ENCODE assay signal across 8 mouse cellular contexts in genomic region chr11:117848985-117849671, GRCm38 (mm10). TPM values are rescaled to one million over a fixed set of nuclear protein-coding genes. Genes with fewer than 3 reads are reported as not detected.
DNase-seq lines count a peak whose midpoint lies in the region; ATAC-seq lines count a peak whose summit lies in the region.

TSS of gene Birc5 (plus strand) at chr11:117849251.

- H3K4me2 ChIP-seq in intestine, embryonic 16.5 days (ENCODE audit: low read depth, low read length): peak within 1 kb of the TSS; percentile 92

- H3K27ac ChIP-seq in intestine, embryonic 16.5 days (ENCODE audit: low read length): peak within 1 kb of the TSS; percentile 99

- H3K9me3 ChIP-seq in intestine, embryonic 16.5 days (ENCODE audit: control insufficient read depth, low read length): no peaks in the 10 kb centered on the region

- peak; percentile 92 for DNase-seq in adrenal gland, adult 8-10 months
- peak; percentile 95 for DNase-seq in embryo, embryonic 11.5 days (ENCODE audit: low read depth, low spot score)
- DNase-seq in gastrocnemius, postnatal 36 days: peak; percentile 94
- DNase-seq in left cerebral cortex, postnatal 25 days (ENCODE audit: low spot score in 2 of 2): peak; percentile 96 to 97
- DNase-seq in mesoderm, embryonic 11.5 days (ENCODE audit: low read depth, low spot score): peak; percentile 97
- DNase-seq in right cerebral cortex, postnatal 25 days: peak; percentile 96
- peak; percentile 92 to 95 for DNase-seq in urinary bladder, postnatal 36 days (ENCODE audit: low spot score in 2 of 2)

- peaks cover 25% of the 10 kb centered on the region for H3K4me1 ChIP-seq in intestine, embryonic 16.5 days (ENCODE audit: control insufficient read depth, insufficient read depth, low read length)

- peaks cover 10% of the 10 kb centered on the region for H3K36me3 ChIP-seq in intestine, embryonic 16.5 days (ENCODE audit: control insufficient read depth, insufficient read depth, low read length)

- ATAC-seq in intestine, embryonic 16.5 days: peak; percentile 87

- WGBS in intestine, embryonic 16.5 days: under 1% methylated on average over 46 of the region's 51 CpGs

- H3K27me3 ChIP-seq in intestine, embryonic 16.5 days (replicated peaks; ENCODE audit: control insufficient read depth, insufficient read depth, low read length): no peaks in the 10 kb centered on the region

- intact Hi-C loops in gastrocnemius, postnatal 36 days (cut with DNase I): no loop called here
- intact Hi-C loops in left cerebral cortex, postnatal 25 days (cut with DNase I): no loop called here

- H3K4me3 ChIP-seq in intestine, embryonic 16.5 days (ENCODE audit: low read length): peak within 1 kb of the TSS; percentile 76

- peak within 1 kb of the TSS; percentile 95 for H3K9ac ChIP-seq in intestine, embryonic 16.5 days (ENCODE audit: low read depth, low read length)

RNA-seq across cellular contexts. Expression of gene Birc5, which starts in this region (rescaled TPM):
- total RNA-seq in adrenal gland, adult 8-10 months (2022): 1 to 10 TPM; 1.2 to 2.5 (median 1.7) TPM
- under 1 TPM; 0.74 to 0.84 TPM for total RNA-seq in gastrocnemius, postnatal 36 days (2021)
- polyA plus RNA-seq in intestine, embryonic 16.5 days (2015; fragmentation: Nextera tagmentation; extraction: Ambion mirVana): 259 and 306 TPM in 2 replicates
- 1 to 10 TPM in 1 of 2 experiments, under 1 TPM in 1; 0.62 to 1.2 TPM for total RNA-seq in left cerebral cortex, postnatal 25 days (2021)

Comparison
In these comparisons a context has a peak if more than half of its experiments do, and no peak if none do; other contexts are left out.
1. Peak in every context shown above with its lines: DNase-seq, ATAC-seq, H3K4me3 ChIP-seq and H3K27ac ChIP-seq.
2. Peak in DNase-seq in gastrocnemius, postnatal 36 days; RNA of the gene not detected or under 1 TPM.